Mouse (Mus musculus): ENCODE measurements around the gene Asxl2. TPM values are rescaled to one million over a fixed set of nuclear protein-coding genes. Genes with fewer than 3 reads are reported as not detected.
A peak's percentile ranks its signal among the peaks of the same experiment; 100 is the strongest.
"Not testable (repeated sequence)": the region's sequence is repeated elsewhere in the genome, so short reads cannot be mapped to it uniquely, and the experiment has no call there.

Gene Asxl2
- total RNA-seq (2015) (38.7 and 50.0 TPM in 2 replicates), total RNA-seq (2017) (31.4 and 34.8 TPM in 2 replicates)

- ATAC-seq (replicated peaks; ENCODE audit: poor library complexity) = peak; percentile 79
Observed at GRCm38 (mm10) chr12:3426530-3427034, at the start of gene Asxl2. Gene Asxl2, plus strand, starts transcription at chr12:3426857.

- peak; percentile 99 for ATAC-seq (replicated peaks; ENCODE audit: poor library complexity)
Observed at GRCm38 (mm10) chr12:3377190-3377589, 49.5 kb upstream of the Asxl2 start.

- ATAC-seq (replicated peaks; ENCODE audit: poor library complexity) = no peak
Observed at GRCm38 (mm10) chr12:3377755-3378154, 48.9 kb upstream of the Asxl2 start.

- no peak for ATAC-seq (replicated peaks; ENCODE audit: poor library complexity)
Observed at GRCm38 (mm10) chr12:3384860-3385259, 41.8 kb upstream of the Asxl2 start.

GRCm38 (mm10) chr12:3385271-3385670 is 41.4 kb upstream of the Asxl2 start:
- ATAC-seq (replicated peaks; ENCODE audit: poor library complexity) = no peak

- ATAC-seq (replicated peaks; ENCODE audit: poor library complexity) = no peak
Observed at GRCm38 (mm10) chr12:3385940-3386339, 40.7 kb upstream of the Asxl2 start.

- ATAC-seq (replicated peaks; ENCODE audit: poor library complexity) = no peak
Observed at GRCm38 (mm10) chr12:3387891-3388290, 38.8 kb upstream of the Asxl2 start.

GRCm38 (mm10) chr12:3389394-3389793 is 37.3 kb upstream of the Asxl2 start:
- ATAC-seq (replicated peaks; ENCODE audit: poor library complexity) = peak; percentile 26; the same call in 1 of the 2 replicates

GRCm38 (mm10) chr12:3390071-3390470 is 36.6 kb upstream of the Asxl2 start:
- ATAC-seq (replicated peaks; ENCODE audit: poor library complexity) = no peak

- ATAC-seq (replicated peaks; ENCODE audit: poor library complexity) = peak; percentile 93
Observed at GRCm38 (mm10) chr12:3390577-3391262, 35.9 kb upstream of the Asxl2 start.

- peak; percentile 45 for ATAC-seq (replicated peaks; ENCODE audit: poor library complexity)
Observed at GRCm38 (mm10) chr12:3391276-3391675, 35.4 kb upstream of the Asxl2 start.

GRCm38 (mm10) chr12:3393140-3393539 is 33.5 kb upstream of the Asxl2 start:
- ATAC-seq (replicated peaks; ENCODE audit: poor library complexity) = no peak

- no peak for ATAC-seq (replicated peaks; ENCODE audit: poor library complexity)
Observed at GRCm38 (mm10) chr12:3396931-3397330, 29.7 kb upstream of the Asxl2 start.

GRCm38 (mm10) chr12:3405662-3406061 is 21.0 kb upstream of the Asxl2 start:
- ATAC-seq (replicated peaks; ENCODE audit: poor library complexity) = not testable (repeated sequence)

GRCm38 (mm10) chr12:3406585-3406984 is 20.1 kb upstream of the Asxl2 start:
- ATAC-seq (replicated peaks; ENCODE audit: poor library complexity) = no peak

GRCm38 (mm10) chr12:3414956-3415355 is 11.7 kb upstream of the Asxl2 start:
- ATAC-seq (replicated peaks; ENCODE audit: poor library complexity) = no peak

- ATAC-seq (replicated peaks; ENCODE audit: poor library complexity) = peak; percentile 57
Observed at GRCm38 (mm10) chr12:3418761-3419160, 7.9 kb upstream of the Asxl2 start.

- ATAC-seq (replicated peaks; ENCODE audit: poor library complexity) = peak; percentile 58
Observed at GRCm38 (mm10) chr12:3420519-3420918, 6.1 kb upstream of the Asxl2 start.

- no peak for ATAC-seq (replicated peaks; ENCODE audit: poor library complexity)
Observed at GRCm38 (mm10) chr12:3422786-3423185, 3.9 kb upstream of the Asxl2 start.

GRCm38 (mm10) chr12:3424179-3424578 is 2.5 kb upstream of the Asxl2 start:
- ATAC-seq (replicated peaks; ENCODE audit: poor library complexity) = no peak

- no peak; the same call in 1 of the 2 replicates for ATAC-seq (replicated peaks; ENCODE audit: poor library complexity)
Observed at GRCm38 (mm10) chr12:3425375-3426341, 999 bp upstream of the Asxl2 start.

Measured in megakaryocyte progenitor cell, adult 5-6 weeks (primary cell).